Mouse (Mus musculus) C2C12 (cell line): ENCODE measurements around the gene H2-Oa.
A peak's percentile ranks its signal among the peaks of the same experiment; 100 is the strongest.

Experiments
- CTCF ChIP-seq: IDR thresholded peaks from one replicate; pipeline ENCODE4 v1.5.1; 2011; ENCODE audit not compliant: control insufficient read depth, insufficient read depth, insufficient read length
- FOSL1 ChIP-seq: IDR thresholded peaks from one replicate; pipeline ENCODE4 v1.8.0; 2011; ENCODE audit warnings: mild to moderate bottlenecking, low read length; ENCODE audit not compliant: poor library complexity, insufficient read depth, severe bottlenecking
- MAX ChIP-seq: IDR thresholded peaks from one replicate; pipeline ENCODE4 v1.6.1; 2011; ENCODE audit warnings: mild to moderate bottlenecking, control low read depth
- MYOD1 ChIP-seq: IDR thresholded peaks from one replicate; pipeline ENCODE4 v1.6.1; 2011; ENCODE audit warnings: low read depth; ENCODE audit not compliant: control insufficient read depth, insufficient read length
- MYOG ChIP-seq: IDR thresholded peaks from one replicate; pipeline ENCODE4 v1.6.1; 2011; ENCODE audit not compliant: control insufficient read depth, insufficient read length; ENCODE audit errors: extremely low read depth
- USF1 ChIP-seq: IDR thresholded peaks from one replicate; pipeline ENCODE4 v1.6.1; 2011; ENCODE audit warnings: low read depth, mild to moderate bottlenecking, control low read depth, moderate library complexity

GRCm38 (mm10) chr17:34117421-34118112 lies 25.4 kb downstream of the H2-Oa start:
- TF ChIP-seq MYOD1 (no peak), CTCF (no peak), MYOG (no peak), USF1 (peak; percentile 37), MAX (no peak), FOSL1 (no peak)
